Comparison of ENCODE assay signal across 8 mouse cellular contexts in the genomic region with DNA sequence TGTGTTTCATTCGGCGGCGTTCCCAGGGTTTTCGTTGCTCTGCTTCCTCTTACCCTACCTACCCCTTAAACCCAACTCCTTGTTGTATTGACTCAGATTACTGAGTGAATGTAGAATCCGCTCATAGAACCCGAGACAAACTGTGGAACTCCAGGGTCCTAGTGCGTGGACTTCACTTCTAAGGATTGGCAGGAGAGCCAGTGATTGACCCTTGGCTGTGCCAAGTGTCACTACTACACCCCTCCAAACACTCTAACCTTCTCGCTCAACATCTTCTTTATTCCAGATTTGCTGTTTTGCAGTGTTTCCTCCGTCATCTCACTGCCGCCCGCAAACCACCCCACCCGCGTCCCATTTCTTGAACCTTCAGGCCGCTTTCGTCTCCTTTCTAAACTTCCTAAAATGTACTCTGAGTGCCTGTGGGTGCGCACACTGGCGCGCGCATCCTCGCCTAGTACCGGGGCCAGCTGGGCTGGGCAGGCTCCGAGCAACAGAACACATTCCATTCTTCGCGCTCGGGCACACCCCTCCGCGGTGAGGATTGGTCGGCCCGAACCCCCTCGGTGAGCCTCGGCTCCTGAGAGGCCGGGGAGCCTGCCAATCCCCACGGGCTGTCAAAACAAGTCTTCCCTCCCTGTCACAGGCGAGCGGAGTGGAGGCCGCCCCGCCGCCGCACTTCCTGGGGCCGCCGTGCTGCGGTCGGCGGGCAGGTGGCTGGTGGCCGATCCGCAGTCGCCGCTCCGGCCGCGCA. TPM values are rescaled to one million over a fixed set of nuclear protein-coding genes. Genes with fewer than 3 reads are reported as not detected.
A peak's percentile ranks its signal among the peaks of the same experiment; 100 is the strongest.
DNase-seq lines count a peak whose midpoint lies in the region; ATAC-seq and TF ChIP-seq lines count a peak whose summit lies in the region.

A gene (plus strand): TSS at position 650 of the 751 bp plus-strand sequence.

- peak; percentile 95 for ATAC-seq in frontal cortex, adult (ENCODE audit: low TSS enrichment)
- peak; percentile 99 for ATAC-seq in lung, embryonic 16.5 days (ENCODE audit: low read depth)

- DNase-seq in ES-CJ7 (ENCODE audit: low read depth, low spot score): peak; percentile 93
- peak; percentile 95 to 96 for DNase-seq in cerebellum, adult 2 months
- peak; percentile 95 for DNase-seq in hindbrain, embryonic 10.5 days (ENCODE audit: low spot score)
- peak; percentile 98 for DNase-seq in layer of hippocampus, adult 9-11 months
- peak; percentile 95 for DNase-seq in ovary, adult 18-20 months (ENCODE audit: low spot score)
- peak; percentile 98 for DNase-seq in thymus, adult 2 months

- no peaks in the 10 kb centered on the region; the same call in 1 of the 2 replicates for H3K4me1 ChIP-seq in cerebellum, adult 2 months (ENCODE audit: control insufficient read depth, insufficient read depth, low read length)
- H3K4me1 ChIP-seq in hindbrain, embryonic 10.5 days (replicated peaks): peaks cover 25% of the 10 kb centered on the region
- peaks cover 17% of the 10 kb centered on the region for H3K4me1 ChIP-seq in lung, embryonic 16.5 days (replicated peaks; ENCODE audit: control insufficient read depth, insufficient read depth, low read length)
- peaks cover 8% of the 10 kb centered on the region for H3K4me1 ChIP-seq in thymus, adult 2 months (replicated peaks; ENCODE audit: control insufficient read depth, insufficient read depth, low read length)

- H3K27me3 ChIP-seq in cerebellum, adult 2 months (ENCODE audit: control insufficient read depth, insufficient read depth, low read length): no peaks in the 10 kb centered on the region
- H3K27me3 ChIP-seq in hindbrain, embryonic 10.5 days (ENCODE audit: insufficient read depth, poor library complexity, severe bottlenecking): peaks cover 45% of the 10 kb centered on the region
- H3K27me3 ChIP-seq in lung, embryonic 16.5 days (ENCODE audit: control insufficient read depth, insufficient read depth, low read depth, low read length): peaks cover 5% of the 10 kb centered on the region; the same call in 1 of the 2 replicates
- no peaks in the 10 kb centered on the region for H3K27me3 ChIP-seq in thymus, adult 2 months (ENCODE audit: control insufficient read depth, insufficient read depth, low read length)

- H3K4me3 ChIP-seq in cerebellum, adult 2 months (replicated peaks; ENCODE audit: insufficient read depth, low read depth, low read length): peak within 1 kb of the TSS; percentile 62
- H3K4me3 ChIP-seq in hindbrain, embryonic 10.5 days: peak within 1 kb of the TSS; percentile 64
- peak within 1 kb of the TSS; percentile 77 for H3K4me3 ChIP-seq in lung, embryonic 16.5 days (ENCODE audit: low read length)
- H3K4me3 ChIP-seq in thymus, adult 2 months (ENCODE audit: control insufficient read depth, insufficient read depth, low read length): peak within 1 kb of the TSS; percentile 86

- TF ChIP-seq POLR2A in cerebellum, adult 2 months (IDR thresholded peaks at IDR 0.05; ENCODE audit: borderline replicate concordance, insufficient read depth, low read length): 0 out of 2 replicates have a peak, but pooled peaks have one; percentile 25
- TF ChIP-seq POLR2A in thymus, adult 2 months (IDR thresholded peaks at IDR 0.05; ENCODE audit: control insufficient read depth, extremely low read depth, insufficient read depth, low read length, poor library complexity): peak; percentile 79; the same call in 1 of the 2 replicates

- 2% methylated on average over 51 of the region's 51 CpGs for WGBS in cerebellum, adult 2 months
- 4% methylated on average over 51 of the region's 51 CpGs for WGBS in hindbrain, embryonic 10.5 days
- WGBS in lung, embryonic 16.5 days: 2% methylated on average over 43 of the region's 51 CpGs
- WGBS in thymus, adult 2 months: 1% methylated on average over 51 of the region's 51 CpGs

- no peaks in the 10 kb centered on the region for H3K9me3 ChIP-seq in hindbrain, embryonic 10.5 days
- H3K9me3 ChIP-seq in lung, embryonic 16.5 days (ENCODE audit: control insufficient read depth, low read length): no peaks in the 10 kb centered on the region

- H3K4me2 ChIP-seq in lung, embryonic 16.5 days (ENCODE audit: low read depth, low read length): peak within 1 kb of the TSS; percentile 100

- H3K9ac ChIP-seq in lung, embryonic 16.5 days (ENCODE audit: low read length): peak within 1 kb of the TSS; percentile 71

- no peak for TF ChIP-seq CTCF in cerebellum, adult 2 months (IDR thresholded peaks at IDR 0.05; ENCODE audit: borderline replicate concordance, insufficient read depth, low read depth, low read length)
- TF ChIP-seq CTCF in thymus, adult 2 months (IDR thresholded peaks at IDR 0.05; ENCODE audit: borderline replicate concordance, control insufficient read depth, extremely low read depth, insufficient read depth, low read length, poor library complexity): peak; percentile 38; the same call in 1 of the 2 replicates

- no peak within 1 kb of the TSS for H3K27ac ChIP-seq in cerebellum, adult 2 months (ENCODE audit: insufficient read depth, low read length)
- peak within 1 kb of the TSS; percentile 83 for H3K27ac ChIP-seq in hindbrain, embryonic 10.5 days
- peak within 1 kb of the TSS; percentile 81 for H3K27ac ChIP-seq in lung, embryonic 16.5 days (ENCODE audit: low read length)
- no peak within 1 kb of the TSS for H3K27ac ChIP-seq in thymus, adult 2 months (ENCODE audit: control insufficient read depth, insufficient read depth, low read length)

- no peaks in the 10 kb centered on the region for H3K36me3 ChIP-seq in hindbrain, embryonic 10.5 days
- H3K36me3 ChIP-seq in lung, embryonic 16.5 days (ENCODE audit: control insufficient read depth, insufficient read depth, low read length): no peaks in the 10 kb centered on the region
- no peaks in the 10 kb centered on the region for H3K36me3 ChIP-seq in thymus, adult 2 months (ENCODE audit: control insufficient read depth, insufficient read depth, low read length)

RNA-seq across cellular contexts. Expression of the gene that starts here (rescaled TPM):
- 10.2 and 12.2 TPM in 2 replicates for polyA plus RNA-seq in cerebellum, adult 2 months (2012; rRNA removed)
- polyA plus RNA-seq in hindbrain, embryonic 10.5 days (2016; fragmentation: Nextera tagmentation; extraction: Ambion mirVana): 1.3 and 2.0 TPM in 2 replicates
- polyA plus RNA-seq in lung, embryonic 16.5 days (2015; fragmentation: Nextera tagmentation; extraction: Ambion mirVana): 1.9 and 2.0 TPM in 2 replicates
- polyA plus RNA-seq in thymus, adult 2 months (2012; rRNA removed): 2.7 and 3.8 TPM in 2 replicates

Comparison
In these comparisons a context has a peak if more than half of its experiments do, and no peak if none do; other contexts are left out.
1. H3K27ac ChIP-seq: peak in hindbrain, embryonic 10.5 days (single experiment) and lung, embryonic 16.5 days (single experiment); none in cerebellum, adult 2 months (single experiment) and thymus, adult 2 months (single experiment).
2. Peak in every context shown above with its lines, with median percentiles within 50 percentile points of each other: DNase-seq and H3K4me3 ChIP-seq.